Mouse (Mus musculus): ENCODE measurements at regions not wholly inside any gene's neighbourhood (a gene's known extent, or its start where the extent isn't known, plus 50 kb on each side); places are given as distances from the start of the nearest gene placed in this dataset.

DNA sequence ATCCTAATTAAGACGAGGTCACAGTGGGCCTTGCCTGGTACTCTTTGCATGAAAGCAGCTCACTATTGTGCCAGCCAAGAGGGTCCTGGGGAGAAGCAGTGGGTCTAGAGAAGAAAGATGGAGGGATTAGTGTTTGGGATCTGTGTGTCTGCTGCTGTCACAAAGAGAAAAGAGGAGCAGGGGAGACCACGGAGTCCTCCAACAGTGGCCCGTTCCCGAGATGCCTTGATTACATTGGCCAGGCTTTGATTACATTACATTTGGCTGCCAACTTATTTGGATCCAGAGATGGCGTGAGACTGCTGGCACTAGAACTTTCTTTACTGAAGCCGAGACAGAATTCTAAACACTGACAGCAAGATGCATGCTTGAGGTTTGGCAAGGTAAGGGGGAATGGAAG lies 78.4 kb upstream of the Slc1a3 start:
- Histone ChIP-seq H3K4me3 (ENCODE audit: low read depth, low read length) (no peak overlapping the region), H3K27ac (replicated peaks; ENCODE audit: low read depth, low read length) (no peak overlapping the region), H3K36me3 (ENCODE audit: control insufficient read depth, insufficient read depth, low read length) (no peaks in the 10 kb centered on the region), H3K9me3 (ENCODE audit: control insufficient read depth, low read length) (no peaks in the 10 kb centered on the region), H3K4me1 (ENCODE audit: control insufficient read depth, insufficient read depth, low read length) (no peaks in the 10 kb centered on the region), H3K9ac (ENCODE audit: low read length) (no peak overlapping the region), H3K27me3 (ENCODE audit: control insufficient read depth, insufficient read depth, low read length) (no peaks in the 10 kb centered on the region), H3K4me2 (ENCODE audit: low read depth, severe bottlenecking) (no peak overlapping the region)
- 95% methylated on average over 6 of the region's 6 CpGs for WGBS
- ATAC-seq (ENCODE audit: insufficient number of reproducible peaks, low FRiP score, low TSS enrichment, low read depth) (no peak), DNase-seq (ENCODE audit: low spot score) (no peak)

GRCm38 (mm10) chr15:8785537-8785936 lies 75.0 kb upstream of the Slc1a3 start:
- H3K4me3 ChIP-seq (ENCODE audit: low read depth, low read length), result no peak overlapping the region
- no peaks in the 10 kb centered on the region for H3K9me3 ChIP-seq (ENCODE audit: control insufficient read depth, low read length)
- ATAC-seq (ENCODE audit: insufficient number of reproducible peaks, low FRiP score, low TSS enrichment, low read depth) (no peak), DNase-seq (ENCODE audit: low spot score) (no peak)
- WGBS, result 87% methylated on average over 6 of the region's 6 CpGs
- no peaks in the 10 kb centered on the region for H3K4me1 ChIP-seq (ENCODE audit: control insufficient read depth, insufficient read depth, low read length)
- H3K36me3 ChIP-seq (ENCODE audit: control insufficient read depth, insufficient read depth, low read length), result no peaks in the 10 kb centered on the region
- no peak overlapping the region for H3K9ac ChIP-seq (ENCODE audit: low read length)
- H3K4me2 ChIP-seq (ENCODE audit: low read depth, severe bottlenecking), result no peak overlapping the region
- H3K27ac ChIP-seq (replicated peaks; ENCODE audit: low read depth, low read length), result no peak overlapping the region
- H3K27me3 ChIP-seq (ENCODE audit: control insufficient read depth, insufficient read depth, low read length), result no peaks in the 10 kb centered on the region

- H3K4me3 ChIP-seq (ENCODE audit: low read depth, low read length), result no peak overlapping the region
- H3K9me3 ChIP-seq (ENCODE audit: control insufficient read depth, low read length), result no peaks in the 10 kb centered on the region
- H3K9ac ChIP-seq (ENCODE audit: low read length), result no peak overlapping the region
- DNase-seq (ENCODE audit: low spot score) (no peak), ATAC-seq (ENCODE audit: insufficient number of reproducible peaks, low FRiP score, low TSS enrichment, low read depth) (no peak)
- no peaks in the 10 kb centered on the region for H3K27me3 ChIP-seq (ENCODE audit: control insufficient read depth, insufficient read depth, low read length)
- H3K4me2 ChIP-seq (ENCODE audit: low read depth, severe bottlenecking), result no peak overlapping the region
- no peaks in the 10 kb centered on the region for H3K4me1 ChIP-seq (ENCODE audit: control insufficient read depth, insufficient read depth, low read length)
- H3K36me3 ChIP-seq (ENCODE audit: control insufficient read depth, insufficient read depth, low read length), result no peaks in the 10 kb centered on the region
- WGBS, result 84% methylated on average over 2 of the region's 2 CpGs
- H3K27ac ChIP-seq (replicated peaks; ENCODE audit: low read depth, low read length), result no peak overlapping the region
Measured at GRCm38 (mm10) chr15:8783567-8783966, 73.0 kb upstream of the Slc1a3 start.

DNA sequence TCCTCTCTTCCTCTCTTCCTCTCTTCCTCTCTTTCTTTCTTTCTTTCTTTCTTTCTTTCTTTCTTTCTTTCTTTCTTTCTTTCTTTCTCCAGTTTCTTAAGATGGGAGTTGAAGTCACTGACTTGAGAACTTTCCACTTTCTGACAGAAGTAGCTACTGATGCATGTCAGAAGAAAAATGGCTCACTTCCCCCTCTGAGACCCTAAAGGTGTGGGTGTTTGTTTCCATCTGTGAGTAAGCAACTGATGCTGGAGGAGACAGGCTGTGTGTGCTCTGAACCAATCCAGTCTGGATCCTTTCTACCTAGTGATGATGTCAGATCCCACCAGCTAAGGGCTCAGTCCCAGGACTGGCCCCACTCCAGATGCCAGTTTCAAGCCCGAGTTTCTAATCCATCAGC lies 72.5 kb upstream of the Slc1a3 start:
- 58% methylated on average over 1 of the region's 1 CpGs for WGBS
- Histone ChIP-seq H3K4me2 (ENCODE audit: low read depth, severe bottlenecking) (no peak overlapping the region), H3K9me3 (ENCODE audit: control insufficient read depth, low read length) (no peaks in the 10 kb centered on the region), H3K4me1 (ENCODE audit: control insufficient read depth, insufficient read depth, low read length) (no peaks in the 10 kb centered on the region), H3K4me3 (ENCODE audit: low read depth, low read length) (no peak overlapping the region), H3K27me3 (ENCODE audit: control insufficient read depth, insufficient read depth, low read length) (no peaks in the 10 kb centered on the region), H3K27ac (replicated peaks; ENCODE audit: low read depth, low read length) (no peak overlapping the region), H3K36me3 (ENCODE audit: control insufficient read depth, insufficient read depth, low read length) (no peaks in the 10 kb centered on the region), H3K9ac (ENCODE audit: low read length) (no peak overlapping the region)
- no peak for ATAC-seq (ENCODE audit: insufficient number of reproducible peaks, low FRiP score, low TSS enrichment, low read depth)
- no peak for DNase-seq (ENCODE audit: low spot score)

DNA sequence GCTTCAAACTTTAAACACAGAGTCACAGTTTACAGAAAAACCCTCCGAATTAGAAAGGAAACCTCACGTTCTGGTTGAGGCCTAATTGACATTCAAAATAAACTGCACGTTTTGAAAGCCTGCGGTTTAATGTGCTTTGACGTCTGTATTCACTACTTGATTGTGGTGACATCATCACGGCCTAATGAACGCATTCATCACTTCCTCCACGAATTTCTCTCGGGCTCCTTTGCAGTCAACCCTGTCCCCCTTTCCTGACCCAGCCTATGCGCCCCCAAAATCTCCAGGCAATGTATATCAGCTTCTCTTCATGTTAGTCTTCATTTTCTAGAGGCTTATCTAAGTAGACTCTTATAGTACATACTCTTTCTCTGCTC lies 71.6 kb upstream of the Slc1a3 start:
- Histone ChIP-seq H3K36me3 (ENCODE audit: control insufficient read depth, insufficient read depth, low read length) (no peaks in the 10 kb centered on the region), H3K27ac (replicated peaks; ENCODE audit: low read depth, low read length) (no peak overlapping the region), H3K4me1 (ENCODE audit: control insufficient read depth, insufficient read depth, low read length) (no peaks in the 10 kb centered on the region), H3K9me3 (ENCODE audit: control insufficient read depth, low read length) (no peaks in the 10 kb centered on the region), H3K4me2 (ENCODE audit: low read depth, severe bottlenecking) (no peak overlapping the region), H3K9ac (ENCODE audit: low read length) (no peak overlapping the region), H3K27me3 (ENCODE audit: control insufficient read depth, insufficient read depth, low read length) (no peaks in the 10 kb centered on the region), H3K4me3 (ENCODE audit: low read depth, low read length) (no peak overlapping the region)
- 86% methylated on average over 10 of the region's 10 CpGs for WGBS
- DNase-seq (ENCODE audit: low spot score) (no peak), ATAC-seq (ENCODE audit: insufficient number of reproducible peaks, low FRiP score, low TSS enrichment, low read depth) (no peak)

DNA sequence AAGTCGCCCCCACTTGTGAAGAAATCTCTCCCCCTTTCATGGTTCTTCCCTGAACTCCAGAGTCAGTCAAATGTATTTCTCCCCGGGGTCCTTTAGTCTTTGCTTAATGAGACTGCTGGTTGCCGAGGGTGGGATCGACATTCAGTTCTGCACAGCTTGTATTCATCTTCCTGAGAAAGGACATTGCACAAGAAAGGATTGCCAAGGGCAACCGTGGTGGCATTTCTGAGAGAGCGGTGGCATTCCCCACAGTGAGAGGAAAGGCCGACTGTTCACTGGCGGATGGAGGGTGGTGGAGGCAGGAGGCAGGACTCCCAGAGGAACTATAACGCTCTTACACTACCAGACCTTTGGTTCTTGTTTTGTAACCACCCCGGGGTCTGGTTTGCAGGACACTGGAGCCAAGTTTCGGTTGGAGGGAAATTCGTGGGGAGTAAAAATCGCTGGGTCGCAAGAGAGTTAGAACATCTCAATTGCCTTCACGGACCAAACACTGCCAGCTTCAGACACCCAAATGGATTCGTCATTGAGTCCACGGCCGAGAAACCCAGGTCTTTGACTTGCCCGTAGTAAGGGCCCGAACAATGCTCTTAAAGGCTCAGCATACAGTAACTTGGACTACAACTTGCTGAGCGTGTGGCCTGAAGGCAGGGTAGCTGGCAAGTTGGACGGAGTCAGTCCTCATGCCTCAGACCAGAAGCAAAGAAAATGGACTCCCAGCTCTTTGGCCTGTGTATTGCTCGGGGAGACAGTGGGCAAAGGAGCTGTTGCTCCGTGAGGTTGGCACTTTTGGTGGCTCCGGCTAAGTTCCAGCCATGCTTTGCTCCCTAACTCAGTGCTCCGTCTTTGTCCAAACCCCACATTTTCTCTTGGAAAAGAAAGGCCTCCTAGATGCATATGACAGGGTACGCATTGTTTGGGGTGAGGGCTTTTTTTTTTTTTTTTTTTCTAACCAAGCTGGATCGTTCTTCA lies 70.9 kb upstream of the Slc1a3 start:
- Histone ChIP-seq H3K27me3 (ENCODE audit: control insufficient read depth, insufficient read depth, low read length) (no peaks in the 10 kb centered on the region), H3K4me2 (ENCODE audit: low read depth, severe bottlenecking) (no peak overlapping the region), H3K27ac (replicated peaks; ENCODE audit: low read depth, low read length) (no peak overlapping the region), H3K4me1 (ENCODE audit: control insufficient read depth, insufficient read depth, low read length) (no peaks in the 10 kb centered on the region), H3K9ac (ENCODE audit: low read length) (no peak overlapping the region), H3K36me3 (ENCODE audit: control insufficient read depth, insufficient read depth, low read length) (no peaks in the 10 kb centered on the region), H3K9me3 (ENCODE audit: control insufficient read depth, low read length) (no peaks in the 10 kb centered on the region), H3K4me3 (ENCODE audit: low read depth, low read length) (no peak overlapping the region)
- no peak for ATAC-seq (ENCODE audit: insufficient number of reproducible peaks, low FRiP score, low TSS enrichment, low read depth)
- 90% methylated on average over 28 of the region's 28 CpGs for WGBS
- DNase-seq (ENCODE audit: low spot score), result no peak

DNA sequence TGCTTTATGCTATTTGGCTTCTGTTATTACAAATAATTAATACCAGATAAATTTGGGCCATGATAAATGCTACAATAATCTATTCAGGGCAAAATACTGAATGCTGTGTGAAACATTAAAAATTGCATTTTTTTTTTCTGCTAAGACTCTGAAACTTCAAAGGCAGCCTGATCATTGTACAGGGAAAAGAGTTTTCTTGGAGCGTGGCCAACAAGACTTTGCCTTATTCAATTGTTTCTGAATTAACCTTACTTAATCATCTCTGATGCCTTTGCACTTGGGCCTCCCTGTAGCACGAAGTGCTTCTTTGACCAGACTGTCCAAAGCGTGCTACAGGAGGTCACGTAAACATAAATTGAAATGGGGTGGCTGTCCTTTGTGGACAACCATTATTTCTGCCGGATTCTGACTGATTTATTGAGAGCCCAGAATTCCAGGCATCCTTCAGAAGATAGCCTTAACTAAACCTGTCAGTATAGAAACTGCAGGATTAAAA lies 69.9 kb upstream of the Slc1a3 start:
- Histone ChIP-seq H3K9ac (ENCODE audit: low read length) (no peak overlapping the region), H3K4me1 (ENCODE audit: control insufficient read depth, insufficient read depth, low read length) (no peaks in the 10 kb centered on the region), H3K9me3 (ENCODE audit: control insufficient read depth, low read length) (no peaks in the 10 kb centered on the region), H3K27ac (replicated peaks; ENCODE audit: low read depth, low read length) (no peak overlapping the region), H3K36me3 (ENCODE audit: control insufficient read depth, insufficient read depth, low read length) (no peaks in the 10 kb centered on the region), H3K27me3 (ENCODE audit: control insufficient read depth, insufficient read depth, low read length) (no peaks in the 10 kb centered on the region), H3K4me2 (ENCODE audit: low read depth, severe bottlenecking) (no peak overlapping the region), H3K4me3 (ENCODE audit: low read depth, low read length) (no peak overlapping the region)
- 78% methylated on average over 5 of the region's 5 CpGs for WGBS
- DNase-seq (ENCODE audit: low spot score) (no peak), ATAC-seq (ENCODE audit: insufficient number of reproducible peaks, low FRiP score, low TSS enrichment, low read depth) (no peak)

DNA sequence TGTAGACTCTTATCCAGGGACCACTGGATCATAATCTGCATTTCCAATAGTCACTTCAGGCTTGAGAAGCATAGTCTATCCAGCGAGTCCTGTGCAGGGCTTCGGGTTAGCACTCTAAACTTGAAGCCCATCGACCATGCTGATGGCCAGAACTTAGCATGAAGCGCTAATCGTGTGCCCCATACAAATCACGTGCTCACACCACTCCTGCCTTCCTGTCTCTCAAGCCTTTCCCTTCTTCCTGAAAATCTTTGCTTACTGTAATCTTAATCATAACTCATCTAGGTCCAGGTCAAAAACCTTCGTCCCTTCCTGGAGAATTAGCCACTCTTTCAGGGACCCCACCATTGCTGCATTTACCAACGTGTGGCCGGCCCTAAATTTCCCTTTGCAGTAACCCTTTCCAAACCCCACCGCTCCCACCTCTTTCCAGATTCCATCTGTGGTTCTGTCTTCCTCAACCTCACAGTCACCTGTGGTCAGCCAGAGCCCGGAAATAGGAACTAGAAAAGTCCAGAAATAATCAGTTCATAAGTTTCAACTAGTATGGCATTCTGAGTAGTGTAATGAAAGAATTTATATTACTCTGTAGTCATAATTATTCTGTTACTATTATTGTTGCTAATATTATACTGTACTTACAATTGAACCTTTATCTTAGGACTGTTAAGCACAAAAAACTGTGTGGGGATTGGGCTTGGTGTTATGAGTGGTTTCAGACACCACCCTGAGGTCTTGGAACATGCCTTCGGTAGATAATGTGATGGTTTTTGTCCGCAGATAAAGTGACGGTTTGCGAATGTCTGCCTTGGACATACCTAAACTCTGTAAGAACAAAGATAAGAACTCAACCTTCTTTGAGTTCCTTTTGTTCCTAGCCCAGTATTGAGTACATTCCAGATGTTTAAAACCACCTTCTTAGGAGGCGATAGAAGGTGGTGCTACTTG lies 57.3 kb upstream of the Slc1a3 start:
- no peak overlapping the region for H3K9ac ChIP-seq (ENCODE audit: low read length)
- WGBS, result 90% methylated on average over 16 of the region's 16 CpGs
- no peak overlapping the region for H3K4me3 ChIP-seq (ENCODE audit: low read depth, low read length)
- H3K27me3 ChIP-seq (ENCODE audit: control insufficient read depth, insufficient read depth, low read length), result no peaks in the 10 kb centered on the region
- no peaks in the 10 kb centered on the region for H3K9me3 ChIP-seq (ENCODE audit: control insufficient read depth, low read length)
- ATAC-seq (ENCODE audit: insufficient number of reproducible peaks, low FRiP score, low TSS enrichment, low read depth) (no peak), DNase-seq (ENCODE audit: low spot score) (no peak)
- H3K4me1 ChIP-seq (ENCODE audit: control insufficient read depth, insufficient read depth, low read length), result no peaks in the 10 kb centered on the region
- H3K36me3 ChIP-seq (ENCODE audit: control insufficient read depth, insufficient read depth, low read length), result no peaks in the 10 kb centered on the region
- H3K27ac ChIP-seq (replicated peaks; ENCODE audit: low read depth, low read length), result no peak overlapping the region
- H3K4me2 ChIP-seq (ENCODE audit: low read depth, severe bottlenecking), result no peak overlapping the region
